Mouse (Mus musculus) stomach, postnatal 0 days (tissue): Measurements from ENCODE around the gene Clec12a.

ENCODE experiments used
- CTCF ChIP-seq: IDR thresholded peaks from 2 replicates; pipeline ENCODE4 v1.5.1; 2016; ENCODE audit warnings: antibody characterized with exemption, low read depth, mild to moderate bottlenecking, moderate library complexity
- EP300 ChIP-seq: optimal IDR thresholded peaks from 2 replicates; pipeline ENCODE3; 2016; ENCODE audit warnings: antibody characterized with exemption

DNA sequence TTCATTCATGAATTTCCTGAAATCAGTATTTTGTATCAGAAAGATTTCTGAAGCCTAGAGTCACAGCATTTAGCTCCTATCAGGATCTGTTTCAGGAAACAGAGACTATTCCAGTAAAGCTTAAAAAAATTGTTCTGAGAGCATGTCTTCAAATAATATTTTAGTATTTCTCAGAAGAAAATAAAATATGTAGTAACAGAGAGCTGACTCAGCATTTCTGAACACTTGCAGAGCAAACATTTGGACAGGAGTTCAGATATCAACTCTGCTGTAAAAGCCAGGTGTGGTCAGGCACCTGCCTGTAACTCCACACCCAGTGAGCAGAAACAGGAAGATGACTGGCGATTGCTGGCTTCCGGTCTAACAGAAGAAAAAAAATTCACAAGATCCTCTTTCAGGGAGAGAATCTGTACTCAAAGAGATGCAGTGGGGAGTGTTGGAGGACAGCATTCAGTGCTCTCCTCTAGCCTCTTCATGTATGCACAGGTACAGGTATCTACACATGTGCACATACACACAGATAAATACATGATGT lies 32.5 kb downstream of the Clec12a start:
- no peak for TF ChIP-seq EP300
- TF ChIP-seq CTCF: no peak
